11 mouse cellular contexts compared by ENCODE assay signal in genomic region chr11:26103698-26104097, GRCm38 (mm10).
DNase-seq lines count a peak whose midpoint lies in the region; ATAC-seq and TF ChIP-seq lines count a peak whose summit lies in the region.
"Had no signal": no experiment of that assay in that cellular context is flagged by ENCODE, and none has a peak within 500 bp of the region (broad histone marks: within the 10 kb centered on the region; RNA-seq: fewer than 3 reads in every experiment).

No protein-coding gene starts in this region.

- H3K27ac ChIP-seq in heart, embryonic 12.5 days (ENCODE audit: poor library complexity, severe bottlenecking), result no peak overlapping the region
- no peak overlapping the region for H3K27ac ChIP-seq in heart, adult 2 months
- no peak overlapping the region for H3K27ac ChIP-seq in stomach, embryonic 16.5 days (ENCODE audit: low read length)
- H3K27ac ChIP-seq in stomach, postnatal 0 days (replicated peaks), result no peak overlapping the region
- H3K27ac ChIP-seq in hindbrain, embryonic 16.5 days (ENCODE audit: low read depth, low read length), result no peak overlapping the region

- H3K4me3 ChIP-seq in heart, embryonic 12.5 days, result peak overlapping the region; percentile 32
- no peak overlapping the region for H3K4me3 ChIP-seq in heart, adult 2 months
- H3K4me3 ChIP-seq in stomach, embryonic 16.5 days (replicated peaks; ENCODE audit: low read length), result no peak overlapping the region
- no peak overlapping the region for H3K4me3 ChIP-seq in stomach, postnatal 0 days (ENCODE audit: low read depth, low read length)
- peak overlapping the region; percentile 27 for H3K4me3 ChIP-seq in hindbrain, embryonic 16.5 days (ENCODE audit: low read length)

- H3K9me3 ChIP-seq in heart, embryonic 12.5 days (replicated peaks), result no peaks in the 10 kb centered on the region
- H3K9me3 ChIP-seq in stomach, embryonic 16.5 days (replicated peaks; ENCODE audit: control insufficient read depth, low read length), result no peaks in the 10 kb centered on the region
- H3K9me3 ChIP-seq in stomach, postnatal 0 days (ENCODE audit: control insufficient read depth, low read length), result no peaks in the 10 kb centered on the region
- no peaks in the 10 kb centered on the region for H3K9me3 ChIP-seq in hindbrain, embryonic 16.5 days (ENCODE audit: control insufficient read depth, low read length)

- no peak for ATAC-seq in heart, embryonic 12.5 days (ENCODE audit: insufficient number of reproducible peaks, low FRiP score)
- ATAC-seq in stomach, embryonic 16.5 days (ENCODE audit: insufficient read depth, low FRiP score), result no peak
- ATAC-seq in stomach, postnatal 0 days (ENCODE audit: low FRiP score, low TSS enrichment), result no peak
- 0 out of 2 replicates have a peak, but pooled peaks have one; percentile 50 for ATAC-seq in hindbrain, embryonic 16.5 days
- no peak for ATAC-seq in activated CD4-positive, CD25-positive, alpha-beta regulatory T cell, adult 4 months

- H3K79me2 ChIP-seq in heart, adult 2 months (replicated peaks; ENCODE audit: control insufficient read depth, insufficient read depth, low read length), result no peaks in the 10 kb centered on the region

- H3K9ac ChIP-seq in heart, embryonic 12.5 days, result no peak overlapping the region
- H3K9ac ChIP-seq in heart, adult 2 months (ENCODE audit: low read depth, low read length), result no peak overlapping the region
- no peak overlapping the region for H3K9ac ChIP-seq in stomach, embryonic 16.5 days (ENCODE audit: low read length)
- no peak overlapping the region for H3K9ac ChIP-seq in stomach, postnatal 0 days (ENCODE audit: low read length)
- peak overlapping the region; percentile 35 for H3K9ac ChIP-seq in hindbrain, embryonic 16.5 days (ENCODE audit: low read depth, low read length)

- 0 out of 2 replicates have a peak, but pooled peaks cover 2% of the 10 kb centered on the region for H3K4me1 ChIP-seq in heart, embryonic 12.5 days (replicated peaks)
- no peaks in the 10 kb centered on the region for H3K4me1 ChIP-seq in heart, adult 2 months (ENCODE audit: control insufficient read depth, insufficient read depth, low read length)
- no peaks in the 10 kb centered on the region for H3K4me1 ChIP-seq in stomach, embryonic 16.5 days (ENCODE audit: control insufficient read depth, insufficient read depth, low read length)
- no peaks in the 10 kb centered on the region for H3K4me1 ChIP-seq in stomach, postnatal 0 days (replicated peaks; ENCODE audit: control insufficient read depth, insufficient read depth)
- H3K4me1 ChIP-seq in hindbrain, embryonic 16.5 days (ENCODE audit: control insufficient read depth, insufficient read depth, low read depth, low read length), result peaks cover 11% of the 10 kb centered on the region

- TF ChIP-seq POLR2A in heart, adult 2 months (IDR thresholded peaks at IDR 0.05; ENCODE audit: insufficient read depth, low read depth, low read length), result no peak

- no peak for TF ChIP-seq CTCF in heart, adult 2 months (IDR thresholded peaks at IDR 0.05)
- TF ChIP-seq CTCF in stomach, postnatal 0 days (IDR thresholded peaks at IDR 0.05; ENCODE audit: low read depth), result no peak

- peak overlapping the region; percentile 61 for H3K4me2 ChIP-seq in heart, embryonic 12.5 days
- peak overlapping the region; percentile 31; the same call in 1 of the 2 replicates for H3K4me2 ChIP-seq in stomach, embryonic 16.5 days (ENCODE audit: low read depth, low read length)
- no peak overlapping the region for H3K4me2 ChIP-seq in stomach, postnatal 0 days (replicated peaks; ENCODE audit: low read depth)
- peak overlapping the region; percentile 56 for H3K4me2 ChIP-seq in hindbrain, embryonic 16.5 days (ENCODE audit: low read length)

- 7% methylated on average over 8 of the region's 8 CpGs for WGBS in heart, embryonic 12.5 days
- WGBS in heart, adult 2 months, result 10% methylated on average over 8 of the region's 8 CpGs
- 11% methylated on average over 8 of the region's 8 CpGs for WGBS in stomach, embryonic 16.5 days
- 12% methylated on average over 8 of the region's 8 CpGs for WGBS in stomach, postnatal 0 days
- WGBS in hindbrain, embryonic 16.5 days, result 3% methylated on average over 8 of the region's 8 CpGs

- TF ChIP-seq EP300 in heart, adult 2 months (IDR thresholded peaks at IDR 0.05; ENCODE audit: insufficient read depth, low read depth, low read length), result no peak
- no peak for TF ChIP-seq EP300 in stomach, postnatal 0 days (optimal IDR thresholded peaks at IDR 0.05)

- no peaks in the 10 kb centered on the region for H3K36me3 ChIP-seq in heart, embryonic 12.5 days
- H3K36me3 ChIP-seq in heart, adult 2 months (ENCODE audit: control insufficient read depth, insufficient read depth, low read length), result no peaks in the 10 kb centered on the region
- H3K36me3 ChIP-seq in stomach, embryonic 16.5 days (ENCODE audit: control insufficient read depth, insufficient read depth, low read length), result no peaks in the 10 kb centered on the region
- no peaks in the 10 kb centered on the region for H3K36me3 ChIP-seq in stomach, postnatal 0 days (ENCODE audit: control insufficient read depth, insufficient read depth, low read length)
- no peaks in the 10 kb centered on the region for H3K36me3 ChIP-seq in hindbrain, embryonic 16.5 days (ENCODE audit: control insufficient read depth, insufficient read depth, low read length)

- intact Hi-C loops in heart, adult 2 months (cut with DNase I), result no loop called here

- H3K27me3 ChIP-seq in heart, embryonic 12.5 days (replicated peaks), result no peaks in the 10 kb centered on the region
- H3K27me3 ChIP-seq in heart, adult 2 months (ENCODE audit: control insufficient read depth, insufficient read depth, low read length), result no peaks in the 10 kb centered on the region
- no peaks in the 10 kb centered on the region for H3K27me3 ChIP-seq in stomach, embryonic 16.5 days (ENCODE audit: control insufficient read depth, insufficient read depth, low read length)
- H3K27me3 ChIP-seq in stomach, postnatal 0 days (ENCODE audit: control insufficient read depth, insufficient read depth, low read length), result no peaks in the 10 kb centered on the region
- H3K27me3 ChIP-seq in hindbrain, embryonic 16.5 days (replicated peaks; ENCODE audit: control insufficient read depth, insufficient read depth, low read length), result no peaks in the 10 kb centered on the region

- DNase-seq in heart, adult 2 months, result no peak
- DNase-seq in stomach, postnatal 0 days (ENCODE audit: low spot score), result no peak
- DNase-seq in layer of hippocampus, adult 8-10 months (ENCODE audit: low spot score in 2 of 2), result no peak
- DNase-seq in layer of hippocampus, adult 9-10 months (ENCODE audit: low spot score), result no peak
- DNase-seq: adrenal gland, adult 2 months; cerebellum, postnatal 10 days; right cerebral cortex, postnatal 25 days had no signal

Comparison
In these comparisons a context has a peak if more than half of its experiments do, and no peak if none do; other contexts are left out.
1. H3K4me3 ChIP-seq: peak in heart, embryonic 12.5 days (single experiment) and hindbrain, embryonic 16.5 days (single experiment); none in heart, adult 2 months (single experiment), stomach, embryonic 16.5 days (single experiment) and stomach, postnatal 0 days (single experiment).